Mouse (Mus musculus) erythroblast, embryonic 14.5 days (primary cell): ENCODE measurements at regions not wholly inside any gene's neighbourhood (a gene's known extent, or its start where the extent isn't known, plus 50 kb on each side); places are given as distances from the start of the nearest gene placed in this dataset.

Source experiments
- GATA1 ChIP-seq: IDR thresholded peaks from 2 replicates; pipeline ENCODE4 v1.6.1; 2012; ENCODE audit warnings: low read length, inconsistent platforms, mixed read lengths
- TAL1 ChIP-seq: IDR thresholded peaks from 3 replicates; pipeline ENCODE4 v1.6.1; 2012; ENCODE audit warnings: low read length, inconsistent platforms, mixed read lengths

GRCm38 (mm10) chr4:95192562-95192961 is 140.5 kb upstream of the Jun start:
- TF ChIP-seq TAL1, result no peak
- no peak for TF ChIP-seq GATA1
